Mouse (Mus musculus): ENCODE data around the gene Gna13.

DNA sequence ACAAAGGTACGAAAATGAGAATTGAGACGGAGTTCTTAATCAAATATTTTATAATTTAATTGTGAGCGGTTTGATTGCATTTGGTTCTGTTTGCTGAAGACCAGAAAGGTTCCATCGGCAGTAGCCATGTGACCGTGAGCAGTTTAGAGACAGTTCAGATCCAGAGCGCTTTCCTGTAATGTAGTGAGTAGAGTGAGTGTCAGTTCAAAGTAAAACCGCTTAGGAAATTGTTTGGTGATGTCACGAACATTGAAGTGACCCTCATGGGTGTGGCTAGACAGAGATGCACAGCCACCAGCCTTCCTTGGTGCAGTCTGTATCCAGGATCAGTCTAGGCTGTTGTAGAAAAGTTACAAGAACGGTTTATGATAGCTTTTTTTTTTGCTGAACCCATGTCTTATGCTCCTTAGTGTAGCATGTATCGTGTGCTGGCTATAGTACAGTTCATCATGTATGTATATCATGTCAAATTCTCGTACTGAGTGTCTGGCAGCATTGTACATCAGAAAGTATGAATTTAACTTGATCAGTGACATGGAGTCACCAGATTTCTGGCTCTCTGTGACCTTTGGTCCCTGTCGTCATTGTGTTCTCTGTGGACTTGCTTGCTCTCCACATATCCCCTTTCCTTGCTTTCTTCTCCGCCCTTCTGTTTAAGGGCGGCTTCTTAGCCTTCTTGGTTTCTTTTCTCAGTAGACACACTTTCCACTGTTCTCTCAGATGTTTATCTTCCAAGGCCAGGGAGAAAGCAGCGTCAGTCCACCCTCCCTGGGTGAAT, 4.4 kb downstream of the Gna13 start:
- TF ChIP-seq JUND (IDR thresholded peaks at IDR 0.05; ENCODE audit: low read depth, low read length) (no peak), CTCF (IDR thresholded peaks at IDR 0.05 in 2 of 3, conservative IDR thresholded peaks at IDR 0.05 in 1 of 3; ENCODE audit: control insufficient read depth in 1 of 3, insufficient read depth in 1 of 3, low read depth in 2 of 3, low read length in 3 of 3, poor library complexity in 1 of 3, severe bottlenecking in 1 of 3) (no peak), GATA1 (IDR thresholded peaks at IDR 0.05; ENCODE audit: low read depth, low read length) (no peak), POLR2A (IDR thresholded peaks at IDR 0.05; ENCODE audit: control insufficient read depth in 1 of 2, insufficient read depth in 1 of 2, low read depth in 1 of 2, low read length in 2 of 2, poor library complexity in 1 of 2) (no peak), EP300 (IDR thresholded peaks at IDR 0.05; ENCODE audit: low read depth in 1 of 2, low read length in 2 of 2) (no peak), ZMIZ1 (IDR thresholded peaks at IDR 0.05; ENCODE audit: low read depth, low read length) (no peak), TBP (IDR thresholded peaks at IDR 0.05; ENCODE audit: low read depth, low read length) (no peak), USF1 (IDR thresholded peaks at IDR 0.05; ENCODE audit: low read depth, low read length) (no peak), POLR2AphosphoS2 (IDR thresholded peaks at IDR 0.05; ENCODE audit: low read length) (no peak), GABPA (IDR thresholded peaks at IDR 0.05; ENCODE audit: low read depth, low read length) (no peak), ZNF384 (IDR thresholded peaks at IDR 0.05; ENCODE audit: low read depth, low read length) (no peak), MYC (IDR thresholded peaks at IDR 0.05; ENCODE audit: low read depth, low read length) (no peak)

All from MEL (cell line).